Comparison of ENCODE assay signal across 23 mouse cellular contexts in the genomic region with DNA sequence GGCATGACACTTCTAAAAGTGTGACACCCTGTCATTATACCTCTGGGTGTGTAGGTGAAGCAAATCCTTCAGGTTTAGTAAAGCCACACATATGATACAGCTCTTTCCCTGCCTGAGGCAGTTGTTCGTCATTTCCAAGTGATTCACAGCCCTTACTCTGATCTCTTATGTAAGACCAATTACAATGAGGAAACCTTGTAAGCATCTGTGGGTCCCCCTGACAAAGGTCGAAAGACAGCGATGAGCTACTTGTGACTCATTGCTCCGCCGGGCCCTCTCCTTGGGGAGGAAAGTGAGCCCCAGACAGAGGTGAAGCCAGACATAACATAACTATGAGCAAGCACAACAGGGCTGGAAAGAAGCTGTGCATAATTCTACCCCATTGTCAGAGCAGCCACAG. TPM values are rescaled to one million over a fixed set of nuclear protein-coding genes. Genes with fewer than 3 reads are reported as not detected.
DNase-seq lines count a peak whose midpoint lies in the region; ATAC-seq and TF ChIP-seq lines count a peak whose summit lies in the region.
"Had no signal": no experiment of that assay in that cellular context is flagged by ENCODE, and none has a peak within 500 bp of the region (broad histone marks: within the 10 kb centered on the region; RNA-seq: fewer than 3 reads in every experiment).

No protein-coding gene starts in this region.

- no peak for ATAC-seq in CD4-positive, CD25-positive, alpha-beta regulatory T cell, adult 4 months
- ATAC-seq: forebrain, embryonic 16.5 days; midbrain, embryonic 15.5 days had no signal

- no peak overlapping the region for H3K27ac ChIP-seq in gastrocnemius, adult 2 months
- H3K27ac ChIP-seq: embryonic facial prominence, embryonic 13.5 days; hindbrain, embryonic 13.5 days; midbrain, embryonic 15.5 days; neural tube, embryonic 13.5 days; stomach, embryonic 15.5 days had no signal

- no peak overlapping the region for H3K4me3 ChIP-seq in gastrocnemius, adult 2 months
- H3K4me3 ChIP-seq: embryonic facial prominence, embryonic 13.5 days; hindbrain, embryonic 13.5 days; midbrain, embryonic 15.5 days; neural tube, embryonic 13.5 days; stomach, embryonic 15.5 days had no signal

- peak; percentile 8 for DNase-seq in gastrocnemius, postnatal 25 days
- no peak for DNase-seq in gastrocnemius, adult 2 months
- DNase-seq in NIH3T3 (ENCODE audit: low read depth): peak; percentile 71
- peak; percentile 43 for DNase-seq in adrenal gland, postnatal 25 days
- peak; percentile 59 for DNase-seq in gonadal fat pad, adult 2 months (ENCODE audit: low read depth)
- DNase-seq in frontal cortex, adult 2 months (ENCODE audit: extremely low spot score in 1 of 2, low spot score in 1 of 2): no peak
- DNase-seq in cerebellum, postnatal 4 days (ENCODE audit: low spot score in 2 of 2): no peak
- DNase-seq: B cell, adult 2 months; cerebellum, adult 2 months; cerebellum, postnatal 25 days; embryo, embryonic 11 days; kidney, adult 11 months; kidney, postnatal 4 days; lung, postnatal 4 days; right cerebral cortex, adult 18-20 months; thymus, postnatal 36 days had no signal

- no peak for TF ChIP-seq CTCF in gastrocnemius, adult 2 months (IDR thresholded peaks at IDR 0.05)

- intact Hi-C loops in gastrocnemius, adult 2 months (cut with DNase I): no loop called here

RNA-seq across cellular contexts. Expression of a gene that starts 52.7 kb away (rescaled TPM):
- total RNA-seq in gastrocnemius, postnatal 25 days (2021): 10 to 100 TPM; 24.5 to 37.3 TPM
- 10 to 100 TPM; 47.2 to 49.9 TPM for total RNA-seq in gastrocnemius, adult 2 months (2021)
- total RNA-seq in adrenal gland, postnatal 25 days (2021): 72.6 and 83.7 TPM in 2 replicates
- 7.9 and 9.0 TPM in 2 replicates for polyA plus RNA-seq in gonadal fat pad, adult 2 months (2012; rRNA removed)
- 18.2 and 19.1 TPM in 2 replicates for polyA plus RNA-seq in frontal cortex, adult 2 months (2012; rRNA removed)
- 10 to 100 TPM; 18.5 to 22.4 TPM for polyA plus RNA-seq in CD4-positive, CD25-positive, alpha-beta regulatory T cell, adult 4 months (2017; shearing (Covaris generic))

Comparison
In these comparisons a context has a peak if more than half of its experiments do, and no peak if none do; other contexts are left out.
1. DNase-seq: peak in gastrocnemius, postnatal 25 days (single experiment), NIH3T3 (single experiment), adrenal gland, postnatal 25 days (single experiment) and gonadal fat pad, adult 2 months (single experiment); none in gastrocnemius, adult 2 months (single experiment), frontal cortex, adult 2 months (0 of 2) and cerebellum, postnatal 4 days (0 of 2).